Mouse (Mus musculus) liver, adult 2 months (tissue): ENCODE results near the gene Setd1a. TPM values are rescaled to one million over a fixed set of nuclear protein-coding genes. Genes with fewer than 3 reads are reported as not detected.

Experiments
- DNase-seq: peaks from one replicate; pipeline ENCODE4 v3.0.0-alpha.2; 2011; ENCODE audit warnings: low read depth, low spot score; ENCODE audit errors: extremely low read depth
- H3K27ac ChIP-seq: fragments of 200-500 bp; replicated peaks from 2 replicates; pipeline ENCODE4 v1.5.1; 2012; ENCODE audit warnings: low read depth, mild to moderate bottlenecking, control low read depth, inconsistent platforms, low read length; ENCODE audit not compliant: insufficient read depth
- H3K27me3 ChIP-seq: fragments of 200-500 bp; 2 replicates; pipeline ENCODE4 v1.6.1; 2012; ENCODE audit warnings: mild to moderate bottlenecking, moderate library complexity, low read length, inconsistent platforms; ENCODE audit not compliant: control insufficient read depth, insufficient read depth
- H3K36me3 ChIP-seq: fragments of 200-500 bp; 2 replicates; pipeline ENCODE4 v1.6.1; 2012; ENCODE audit warnings: low read length, inconsistent platforms; ENCODE audit not compliant: control insufficient read depth, insufficient read depth
- H3K4me1 ChIP-seq: fragments of 200-500 bp; 2 replicates; pipeline ENCODE4 v1.6.1; 2011; ENCODE audit warnings: low read length; ENCODE audit not compliant: control insufficient read depth, insufficient read depth
- H3K4me3 ChIP-seq: fragments of 200-500 bp; 2 replicates; pipeline ENCODE4 v1.5.1; 2011; ENCODE audit warnings: low read depth, mild to moderate bottlenecking, control low read depth, low read length, moderate library complexity; ENCODE audit not compliant: insufficient read depth
- H3K79me2 ChIP-seq: fragments of 200-500 bp; 2 replicates; pipeline ENCODE4 v1.6.1; 2012; ENCODE audit warnings: inconsistent platforms, mild to moderate bottlenecking, low read length, moderate library complexity; ENCODE audit not compliant: control insufficient read depth, insufficient read depth
- H3K9ac ChIP-seq: fragments of 200-500 bp; 2 replicates; pipeline ENCODE4 v1.6.1; 2012; ENCODE audit warnings: low read depth, mild to moderate bottlenecking, control low read depth, inconsistent platforms, low read length
- CTCF ChIP-seq: fragments of 200-500 bp; IDR thresholded peaks from 2 replicates; pipeline ENCODE4 v1.5.1; 2011; ENCODE audit warnings: low read depth, low read length, control low read depth
- POLR2A ChIP-seq: fragments of 200-500 bp; IDR thresholded peaks from 2 replicates; pipeline ENCODE4 v1.6.1; 2011; ENCODE audit warnings: low read length, control low read depth; ENCODE audit not compliant: insufficient read depth; ENCODE audit errors: extremely low read depth
- WGBS: fragments of 180-500 bp; shearing (Covaris S2); methylation state at CpG from one replicate; pipeline ENCODE4 v1.1.7; 2018; 5-methylcytosine and 5-hydroxymethylcytosine counted together
- polyA plus RNA-seq: library from polyadenylated mRNA; depleted of rRNA; stranded (reverse); fragments of >200 nt; gene quantifications from 2 replicates; pipeline ENCODE4 v1.2.3, GENCODE M21; 2012
- total RNA-seq: library from RNA; depleted of rRNA; stranded (reverse); fragments of >200 nt; gene quantifications from 2 replicates; pipeline ENCODE4 v1.2.3, GENCODE M21; 2014

The Setd1a gene
- total and polyA plus RNA-seq, 2 experiments = 2.6 to 7.8 TPM

DNA sequence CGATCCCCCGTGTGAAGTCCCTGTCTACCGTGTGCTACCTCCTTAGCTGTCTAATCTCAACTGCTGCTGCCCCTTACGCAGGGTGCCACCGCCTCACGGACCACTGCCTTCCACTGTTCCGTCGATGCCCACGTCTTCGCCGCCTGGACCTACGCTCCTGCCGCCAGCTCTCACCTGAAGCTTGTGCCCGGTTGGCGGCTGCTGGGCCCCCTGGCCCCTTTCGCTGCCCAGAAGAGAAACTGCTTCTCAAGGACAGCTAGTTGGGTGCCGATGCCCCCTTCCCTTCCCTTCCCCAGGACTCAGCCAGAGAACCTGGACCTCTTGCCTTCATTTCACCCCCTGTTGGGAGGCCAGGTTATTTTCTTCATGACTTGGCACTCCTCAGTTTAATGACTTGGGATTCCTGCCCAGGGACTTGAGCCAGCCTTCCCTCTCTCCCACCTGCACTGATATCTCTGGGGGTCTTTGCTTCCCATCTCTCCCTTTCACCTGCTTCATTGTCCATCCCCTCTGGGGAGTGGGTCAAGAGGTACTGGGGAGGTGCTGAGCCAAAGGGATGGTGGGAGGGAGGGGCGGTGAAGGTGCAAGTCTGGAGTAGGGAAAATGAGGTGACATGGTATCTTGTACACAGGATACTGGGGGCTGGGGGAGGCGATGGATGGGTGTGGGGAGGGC is 8.7 kb upstream of the Setd1a start:
- no peak for DNase-seq
- H3K4me3 ChIP-seq = no peak overlapping the region
- H3K9ac ChIP-seq = no peak overlapping the region
- no peaks in the 10 kb centered on the region for H3K27me3 ChIP-seq
- peaks cover 5% of the 10 kb centered on the region; the same call in 1 of the 2 replicates for H3K36me3 ChIP-seq
- H3K27ac ChIP-seq = no peak overlapping the region
- peaks cover 10% of the 10 kb centered on the region for H3K4me1 ChIP-seq
- H3K79me2 ChIP-seq = no peaks in the 10 kb centered on the region; the same call in 1 of the 2 replicates
- no peak for TF ChIP-seq CTCF
- TF ChIP-seq POLR2A = no peak
- 96% methylated on average over 19 of the region's 19 CpGs for WGBS

DNA sequence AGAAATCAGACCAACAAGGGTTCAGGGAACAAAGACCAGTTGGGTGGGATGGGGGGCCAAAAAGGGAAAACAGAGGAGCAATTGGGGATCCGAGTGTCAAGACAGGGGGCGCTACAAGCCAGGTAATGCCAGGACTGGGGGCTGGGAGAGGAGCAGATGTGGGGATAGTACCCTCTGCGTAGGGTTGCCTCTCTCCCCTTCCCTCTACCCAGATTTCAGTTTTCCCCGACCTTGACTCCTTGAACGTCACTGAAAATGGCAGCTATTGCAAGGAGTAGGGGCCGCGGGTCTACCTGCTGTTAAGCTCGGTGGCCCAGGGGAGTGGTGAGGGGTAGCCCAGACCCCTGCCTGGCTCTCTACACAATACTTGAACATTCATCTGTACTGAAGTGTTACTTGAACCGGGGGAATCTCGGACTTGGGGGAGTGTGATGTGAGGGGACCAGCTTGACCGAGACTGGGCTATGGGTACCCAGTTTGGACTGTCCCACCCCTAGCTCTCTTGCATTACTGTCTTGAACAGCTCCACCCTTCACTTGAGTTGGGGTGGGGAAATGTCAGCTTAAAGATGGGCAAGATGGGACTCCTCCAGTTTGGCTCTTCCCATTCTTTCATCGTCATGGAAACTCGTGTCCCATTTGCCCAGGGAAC is 8.0 kb upstream of the Setd1a start:
- Histone ChIP-seq H3K27ac (no peak overlapping the region), H3K9ac (no peak overlapping the region), H3K4me1 (peaks cover 10% of the 10 kb centered on the region), H3K27me3 (no peaks in the 10 kb centered on the region), H3K4me3 (no peak overlapping the region), H3K79me2 (no peaks in the 10 kb centered on the region; the same call in 1 of the 2 replicates), H3K36me3 (peaks cover 1% of the 10 kb centered on the region; the same call in 1 of the 2 replicates)
- TF ChIP-seq CTCF = peak; percentile 50
- no peak for TF ChIP-seq POLR2A
- 66% methylated on average over 13 of the region's 13 CpGs for WGBS
- DNase-seq = no peak

DNA sequence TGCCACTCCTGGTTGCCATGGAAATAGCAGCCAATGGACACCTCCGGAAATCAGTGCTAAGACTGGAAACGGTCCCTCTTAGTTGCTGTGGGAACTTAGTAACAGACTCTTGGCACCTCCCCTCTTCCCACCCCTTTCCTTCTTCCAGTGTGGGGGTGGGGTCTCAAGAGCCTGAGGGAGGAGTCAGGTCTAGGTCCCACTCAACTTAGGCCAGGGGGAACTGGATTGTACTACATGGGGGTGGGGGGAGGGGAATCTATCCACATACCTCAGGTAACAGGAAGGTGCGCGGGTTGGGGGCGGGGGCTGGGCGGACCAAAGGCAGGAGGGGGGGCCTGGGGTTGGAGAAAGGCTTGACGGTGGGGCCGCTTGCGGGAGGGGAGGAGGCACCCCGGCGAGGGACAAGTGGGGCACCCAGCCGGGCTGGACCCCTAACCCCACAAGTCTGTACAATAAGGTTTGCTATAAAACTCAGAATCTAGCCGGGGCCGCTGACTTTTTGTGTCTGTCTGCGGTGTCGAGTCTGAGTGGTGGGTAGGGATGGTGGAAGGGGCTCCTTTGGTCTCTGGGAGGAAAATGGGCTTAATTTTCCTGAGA is 7.4 kb upstream of the Setd1a start:
- DNase-seq = peak; percentile 98
- H3K4me1 ChIP-seq = peaks cover 12% of the 10 kb centered on the region
- H3K9ac ChIP-seq = peak overlapping the region; percentile 63
- H3K27ac ChIP-seq = peak overlapping the region; percentile 84
- 1% methylated on average over 16 of the region's 16 CpGs for WGBS
- no peaks in the 10 kb centered on the region; the same call in 1 of the 2 replicates for H3K79me2 ChIP-seq
- no peaks in the 10 kb centered on the region for H3K27me3 ChIP-seq
- H3K36me3 ChIP-seq = no peaks in the 10 kb centered on the region
- peak overlapping the region; percentile 96 for H3K4me3 ChIP-seq
- TF ChIP-seq POLR2A (no peak), CTCF (no peak)

- peaks cover 12% of the 10 kb centered on the region for H3K4me1 ChIP-seq
- no peaks in the 10 kb centered on the region for H3K27me3 ChIP-seq
- peak; percentile 77 for DNase-seq
- H3K9ac ChIP-seq = peak within 1 kb of the TSS; percentile 98
- no peaks in the 10 kb centered on the region; the same call in 1 of the 2 replicates for H3K79me2 ChIP-seq
- H3K4me3 ChIP-seq = peak within 1 kb of the TSS; percentile 96
- no peaks in the 10 kb centered on the region for H3K36me3 ChIP-seq
- WGBS = 0% methylated on average over 24 of the region's 24 CpGs
- TF ChIP-seq POLR2A = peak; percentile 93
- TF ChIP-seq CTCF = no peak
- H3K27ac ChIP-seq = peak within 1 kb of the TSS; percentile 87
Measured at GRCm38 (mm10) chr7:127769651-127770038, 6.8 kb upstream of the Setd1a start, which contains the start of gene Orai3. Gene Orai3, plus strand, starts transcription at chr7:127769815.

DNA sequence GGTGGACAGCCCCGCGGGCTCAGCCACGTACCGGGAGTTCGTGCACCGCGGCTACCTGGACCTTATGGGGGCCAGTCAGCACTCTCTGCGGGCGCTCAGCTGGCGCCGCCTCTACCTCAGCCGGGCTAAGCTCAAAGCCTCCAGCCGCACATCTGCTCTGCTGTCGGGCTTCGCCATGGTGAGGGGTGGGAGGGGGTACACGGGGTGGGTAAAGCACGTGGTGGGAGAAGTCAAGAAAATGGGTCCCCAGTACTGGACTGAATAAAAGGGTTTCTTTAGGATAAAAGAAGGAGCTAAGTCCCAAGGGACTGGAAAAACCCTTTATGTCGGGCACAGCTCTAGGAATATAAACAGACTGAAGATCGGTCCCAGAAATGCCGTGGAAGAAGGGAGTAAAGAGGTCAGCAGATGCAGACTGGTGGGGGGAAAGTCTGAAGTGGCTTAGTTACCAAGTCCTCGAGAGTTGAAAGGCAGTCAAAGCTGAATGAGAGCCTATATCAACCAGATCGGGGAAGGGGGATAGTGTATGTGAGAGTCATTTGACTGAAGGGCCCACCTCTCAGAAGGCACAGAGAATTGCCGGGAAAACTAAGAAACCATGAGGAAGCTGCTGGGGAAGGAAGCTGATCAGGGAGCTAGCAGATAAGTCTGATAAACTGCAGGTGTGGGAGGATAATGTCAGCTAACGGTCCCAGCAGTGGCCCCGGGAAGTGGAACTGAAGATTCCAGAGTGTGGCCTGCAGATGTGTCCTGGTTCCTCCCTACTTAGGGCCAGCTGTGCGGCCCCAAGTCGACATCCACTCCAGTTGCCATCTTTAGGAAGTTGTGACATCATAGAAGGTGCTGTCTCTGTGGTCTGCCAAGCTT is 6.2 kb upstream of the Setd1a start:
- no peaks in the 10 kb centered on the region; the same call in 1 of the 2 replicates for H3K79me2 ChIP-seq
- no peaks in the 10 kb centered on the region for H3K27me3 ChIP-seq
- H3K4me3 ChIP-seq = peak overlapping the region; percentile 96
- no peak for TF ChIP-seq CTCF
- no peak for TF ChIP-seq POLR2A
- H3K36me3 ChIP-seq = no peaks in the 10 kb centered on the region
- WGBS = 2% methylated on average over 27 of the region's 27 CpGs
- peak overlapping the region; percentile 87 for H3K27ac ChIP-seq
- no peak for DNase-seq
- H3K4me1 ChIP-seq = peaks cover 12% of the 10 kb centered on the region
- H3K9ac ChIP-seq = peak overlapping the region; percentile 98
